Mouse (Mus musculus) adrenal gland, postnatal 36 days (tissue): Measurements from ENCODE around the gene Qprt. TPM values are rescaled to one million over a fixed set of nuclear protein-coding genes. Genes with fewer than 3 reads are reported as not detected.

Experiments
- total RNA-seq, 2 experiments: library from RNA; stranded (reverse); gene quantifications; 2 replicates each; pipeline ENCODE4 v1.2.3; 2021

Qprt gene
- total RNA-seq, 2 experiments from 2014 or later = 0.26 to 0.40 TPM

Other genes starting within 250 kb of the Qprt start
- gene Taok2, start 237.5 kb downstream of the Qprt start, total RNA-seq = 10 to 100 TPM; 54.9 to 81.3 TPM
- 10 to 100 TPM; 27.3 to 32.4 TPM for gene Tmem219, start 199.3 kb downstream of the Qprt start, total RNA-seq
- gene Kctd13, start 193.3 kb downstream of the Qprt start, total RNA-seq = 10 to 100 TPM; 23.7 to 31.9 TPM
- 1 to 10 TPM; 1.6 to 2.4 TPM for gene Asphd1, start 172.6 kb downstream of the Qprt start, total RNA-seq
- gene Sez6l2, start 171.7 kb downstream of the Qprt start, total RNA-seq = 100 to 1,000 TPM in 1 of 2 experiments, 10 to 100 TPM in 1; 47.1 to 108 TPM
- gene Cdipt, start 146.3 kb downstream of the Qprt start, total RNA-seq = 10 to 100 TPM; 85.1 to 93.1 TPM
- under 1 TPM; 0.60 to 0.69 TPM for gene Cdiptos, start 146.1 kb downstream of the Qprt start, total RNA-seq
- 100 to 1,000 TPM; 102 to 129 TPM for gene Mvp, start 107.6 kb downstream of the Qprt start, total RNA-seq
- 1 to 10 TPM in 1 of 2 experiments, not detected in 1; 3.0 TPM for gene Pagr1b, start 105.7 kb downstream of the Qprt start, total RNA-seq
- gene Pagr1a, start 104.9 kb downstream of the Qprt start, total RNA-seq = 10 to 100 TPM in 1 of 2 experiments, 1 to 10 TPM in 1; 4.4 to 15.1 TPM
- 10 to 100 TPM; 28.9 to 29.6 TPM for gene Gm42742, start 101.1 kb downstream of the Qprt start, total RNA-seq
- gene Prrt2, start 101.0 kb downstream of the Qprt start, total RNA-seq = 1 to 10 TPM; 1.9 to 2.9 TPM
- 100 to 1,000 TPM; 120 to 126 TPM for gene Maz, start 95.2 kb downstream of the Qprt start, total RNA-seq
- gene Kif22, start 79.8 kb downstream of the Qprt start, total RNA-seq = 1 to 10 TPM; 5.7 to 6.8 TPM
- gene Zg16, start 34.9 kb downstream of the Qprt start, total RNA-seq = not detected
- 1 to 10 TPM in 1 of 2 experiments, under 1 TPM in 1; 0.89 to 1.1 TPM for gene AI467606, start 30.9 kb downstream of the Qprt start, total RNA-seq
- 1 to 10 TPM in 1 of 2 experiments, under 1 TPM in 1; 0.70 to 1.3 TPM for gene Spn, start 15.6 kb upstream of the Qprt start, total RNA-seq
- 10 to 100 TPM; 59.3 to 61.0 TPM for gene Cd2bp2, start 73.8 kb upstream of the Qprt start, total RNA-seq
- gene Tbc1d10b, start 86.2 kb upstream of the Qprt start, total RNA-seq = 10 to 100 TPM; 40.7 to 48.4 TPM
- 1 to 10 TPM; 1.9 to 2.7 TPM for gene Mylpf, start 86.7 kb upstream of the Qprt start, total RNA-seq
- 10 to 100 TPM; 10.1 to 11.9 TPM for gene Zfp553, start 110.8 kb upstream of the Qprt start, total RNA-seq
- 1 to 10 TPM; 5.6 to 7.9 TPM for gene Sept1, start 110.9 kb upstream of the Qprt start, total RNA-seq
- gene Zfp771, start 122.0 kb upstream of the Qprt start, total RNA-seq = 10 to 100 TPM; 28.0 to 34.2 TPM
- 10 to 100 TPM; 27.8 to 49.1 TPM for gene Dctpp1, start 138.5 kb upstream of the Qprt start, total RNA-seq
- gene Sephs2, start 151.8 kb upstream of the Qprt start, total RNA-seq = 100 to 1,000 TPM in 1 of 2 experiments, 10 to 100 TPM in 1; 65.9 to 128 TPM
- 1 to 10 TPM; 1.1 to 1.8 TPM for gene Itgal, start 174.0 kb upstream of the Qprt start, total RNA-seq
- 10 to 100 TPM; 25.9 to 26.1 TPM for gene Zfp768, start 223.4 kb upstream of the Qprt start, total RNA-seq